Mouse (Mus musculus): Measurements from ENCODE around the gene Ubc.
"Not testable (repeated sequence)": the region's sequence is repeated elsewhere in the genome, so short reads cannot be mapped to it uniquely, and the experiment has no call there.

Gene Ubc

DNA sequence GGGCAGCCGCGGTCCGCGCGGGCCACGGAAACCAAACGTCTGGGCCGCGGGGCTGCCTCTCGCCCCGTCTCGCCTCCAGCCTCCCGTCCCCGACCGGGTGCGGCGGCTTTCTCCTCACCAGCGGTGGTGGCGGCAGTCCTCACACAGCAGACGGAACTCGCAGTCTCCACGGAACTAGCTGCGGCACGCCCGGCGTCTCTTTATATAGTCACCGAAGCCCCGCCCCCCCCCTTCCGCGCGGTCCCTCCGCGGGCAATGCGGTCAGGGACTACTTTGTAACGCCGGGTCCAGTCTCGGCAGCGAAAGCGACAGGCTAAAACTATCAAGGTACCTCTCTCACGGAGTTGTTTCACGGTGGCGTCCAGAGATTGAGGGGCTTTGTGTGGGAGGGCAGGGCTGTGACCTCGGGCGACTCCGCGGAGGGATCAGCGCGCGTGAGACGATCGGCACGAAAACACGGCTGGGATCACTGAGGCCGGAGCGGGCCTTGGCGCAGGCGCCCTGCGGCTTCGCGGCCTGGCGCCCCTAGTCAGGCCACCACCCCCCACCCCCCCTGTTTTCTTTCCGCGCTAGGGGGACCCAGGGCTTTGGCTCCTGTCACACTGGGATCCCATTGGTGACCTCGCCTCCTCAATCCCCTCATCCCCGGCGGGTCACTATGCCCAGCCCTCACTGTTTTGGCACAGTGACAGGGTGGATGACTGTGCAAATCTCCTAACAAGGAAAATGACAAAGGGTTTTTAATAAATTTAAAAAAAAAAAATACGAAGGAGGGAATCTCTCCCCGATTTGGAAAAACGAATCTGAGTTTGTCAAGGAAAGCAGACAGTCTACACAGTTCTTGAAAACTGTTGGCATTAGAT is at the start of gene Ubc:
Gene Ubc, minus strand, starts transcription at position 624 of the 863 bp plus-strand sequence.
- peak; percentile 72 to 89 for DNase-seq (ENCODE audit: low spot score in 2 of 2)

GRCm38 (mm10) chr5:125434347-125434746 is 44.3 kb upstream of the Ubc start:
- not testable (repeated sequence) for DNase-seq (ENCODE audit: low spot score in 2 of 2)

DNA sequence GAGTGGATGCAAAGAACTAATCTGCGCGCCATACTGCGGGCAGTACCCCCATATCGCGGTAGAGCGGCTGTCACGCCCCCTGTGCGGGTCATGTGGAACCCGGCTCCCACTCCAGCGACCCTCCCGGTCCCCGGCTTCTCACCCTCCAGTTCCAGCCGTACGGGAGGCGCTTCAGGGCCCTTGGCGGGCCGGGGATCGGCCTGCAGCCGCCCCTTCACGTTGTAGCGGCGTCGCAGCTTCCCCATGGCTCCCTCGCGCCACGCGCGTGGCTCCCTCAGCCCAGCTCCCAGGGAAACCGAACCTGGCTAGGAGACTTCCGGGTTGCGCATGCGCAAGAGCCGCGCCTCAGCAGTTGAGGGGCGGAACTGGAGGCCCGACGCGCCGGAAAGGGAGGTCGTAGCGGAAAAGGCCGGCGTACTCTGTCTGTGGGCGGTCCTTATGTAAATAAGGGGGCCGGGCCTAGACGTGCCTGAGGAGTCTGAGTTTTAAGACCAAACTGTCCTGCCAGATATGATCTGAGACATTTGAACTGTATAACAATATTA is 43.9 kb upstream of the Ubc start, which contains the start of gene Dhx37:
Gene Dhx37, minus strand, starts transcription at position 329 of the 545 bp plus-strand sequence.
- DNase-seq (ENCODE audit: low spot score in 2 of 2), result peak; percentile 82 to 92

DNA sequence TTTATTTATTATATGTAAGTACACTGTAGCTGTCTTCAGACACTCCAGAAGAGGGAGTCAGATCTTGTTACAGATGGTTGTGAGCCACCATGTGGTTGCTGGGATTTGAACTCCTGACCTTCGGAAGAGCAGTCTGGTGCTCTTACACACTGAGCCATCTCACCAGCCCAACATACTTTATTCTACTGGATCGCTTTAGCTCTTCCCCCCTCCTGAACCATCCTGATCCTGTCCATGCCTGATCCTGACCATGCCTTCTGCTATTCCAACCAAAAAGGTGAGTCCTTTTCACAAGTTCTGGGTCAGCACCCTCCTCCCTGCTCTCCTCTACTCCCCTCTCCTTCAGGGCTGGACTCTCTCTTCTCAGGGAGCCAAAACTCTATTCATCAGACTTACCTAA is 42.3 kb upstream of the Ubc start:
- not testable (repeated sequence) for DNase-seq (ENCODE audit: low spot score in 2 of 2)

DNA sequence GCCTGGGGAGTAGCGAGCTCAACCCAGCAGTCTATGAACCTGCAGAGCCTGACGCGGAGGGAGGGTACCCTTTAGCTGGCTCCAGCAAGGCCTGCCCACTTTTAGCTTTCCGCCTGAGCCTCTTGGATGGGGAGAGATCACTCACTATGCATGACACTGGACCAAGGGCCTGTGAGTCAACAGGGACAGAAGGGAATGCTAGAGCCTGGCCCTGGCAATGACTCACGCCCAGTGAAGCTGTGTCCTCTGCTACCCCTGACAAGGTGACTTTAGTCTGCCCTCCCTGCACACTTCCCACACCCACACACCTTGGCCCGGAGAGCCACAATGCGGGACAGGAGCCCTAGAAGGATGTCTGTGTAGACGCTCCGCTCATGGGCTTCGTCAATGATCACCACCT is 36.3 kb upstream of the Ubc start:
- no peak for DNase-seq (ENCODE audit: low spot score in 2 of 2)

GRCm38 (mm10) chr5:125425698-125426276 is 35.8 kb upstream of the Ubc start:
- no peak for DNase-seq (ENCODE audit: low spot score in 2 of 2)

GRCm38 (mm10) chr5:125419124-125419523 is 29.1 kb upstream of the Ubc start:
- no peak for DNase-seq (ENCODE audit: low spot score in 2 of 2)

DNA sequence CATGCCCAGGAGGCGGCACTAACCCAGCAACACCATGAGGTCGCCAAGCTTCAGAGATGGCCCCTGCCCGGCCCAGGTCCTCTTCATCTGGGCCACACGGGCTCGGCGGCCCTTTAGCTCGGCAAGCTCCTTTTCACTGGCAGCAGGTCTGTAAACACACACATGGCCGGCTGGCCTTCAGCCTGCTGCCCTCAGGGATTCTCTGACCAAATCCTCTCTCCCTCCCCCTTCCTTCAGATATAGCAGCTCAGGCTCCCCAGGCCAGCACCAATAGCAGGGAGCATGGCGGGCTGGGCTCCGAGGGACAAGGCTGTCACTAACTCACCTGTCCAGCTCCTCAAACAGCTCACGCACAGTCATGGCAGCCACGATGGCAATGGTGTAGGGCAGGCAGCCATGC is 28.6 kb upstream of the Ubc start:
- DNase-seq (ENCODE audit: low spot score in 2 of 2), result no peak

DNA sequence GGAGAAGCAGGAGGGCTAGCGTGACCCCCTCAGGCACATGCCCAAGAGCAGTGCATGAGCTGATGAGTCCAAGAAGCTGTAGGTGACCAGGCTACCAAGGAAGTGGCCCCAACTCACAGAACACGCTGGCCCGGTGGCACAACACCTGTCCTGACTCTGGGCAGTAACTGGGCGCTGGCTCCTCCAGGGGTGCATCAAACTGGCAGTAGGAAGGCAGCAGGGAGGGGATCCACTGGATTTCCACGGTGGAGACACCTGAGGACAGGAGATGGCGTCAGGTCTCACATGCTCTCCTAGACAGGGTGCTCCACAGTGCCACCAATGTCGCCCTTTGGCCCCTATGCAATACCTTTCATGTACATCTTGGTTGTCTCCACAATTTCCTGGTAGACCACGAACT is 26.2 kb upstream of the Ubc start:
- DNase-seq (ENCODE audit: low spot score in 2 of 2), result no peak

DNA sequence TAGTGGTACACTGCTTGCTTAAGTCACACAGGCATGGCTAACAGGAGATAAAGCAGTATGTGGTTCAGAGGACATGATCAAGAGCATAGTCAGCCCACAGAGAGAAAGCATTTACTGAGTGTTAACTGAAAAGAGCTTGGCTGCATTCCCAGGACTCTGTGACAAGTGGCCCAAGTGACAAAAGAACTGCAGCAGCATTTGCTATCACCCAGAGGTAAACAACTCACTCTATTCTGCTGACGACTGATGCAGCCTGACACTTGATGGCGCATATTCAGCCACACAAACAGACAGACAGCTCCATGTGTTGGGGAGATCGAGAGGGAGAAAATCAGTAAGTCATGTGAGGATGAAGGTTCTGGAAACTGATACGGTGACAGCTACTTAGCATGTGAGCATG is 23.8 kb upstream of the Ubc start:
- DNase-seq (ENCODE audit: low spot score in 2 of 2), result no peak

- DNase-seq (ENCODE audit: low spot score in 2 of 2), result not testable (repeated sequence)
Measured at GRCm38 (mm10) chr5:125412536-125412935, 22.5 kb upstream of the Ubc start.

GRCm38 (mm10) chr5:125411972-125412530 is 22.0 kb upstream of the Ubc start:
- DNase-seq (ENCODE audit: low spot score in 2 of 2), result peak; percentile 65 to 85

GRCm38 (mm10) chr5:125409348-125410090 is 19.5 kb upstream of the Ubc start:
- peak in 1 of 2 experiments; percentile 34 for DNase-seq (ENCODE audit: low spot score in 2 of 2)

DNA sequence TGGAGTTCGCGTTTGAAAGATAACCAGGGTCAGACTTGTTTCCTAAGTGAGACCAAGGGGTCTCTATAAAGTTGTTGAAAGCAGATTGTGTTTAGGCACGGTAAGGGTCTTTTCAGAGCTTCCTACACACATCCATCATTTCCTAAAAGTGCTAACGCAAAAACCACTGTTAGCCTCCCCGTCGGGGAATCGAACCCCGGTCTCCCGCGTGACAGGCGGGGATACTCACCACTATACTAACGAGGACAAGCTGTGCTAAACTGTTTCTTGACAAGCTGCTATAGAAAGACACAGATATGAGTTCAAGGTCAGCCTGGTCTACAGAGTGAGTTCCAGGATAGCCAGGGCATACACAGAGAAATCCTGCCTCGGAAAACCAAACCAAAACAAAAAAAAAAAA is 18.8 kb upstream of the Ubc start:
- DNase-seq (ENCODE audit: low spot score in 2 of 2), result peak; percentile 78 to 81

DNA sequence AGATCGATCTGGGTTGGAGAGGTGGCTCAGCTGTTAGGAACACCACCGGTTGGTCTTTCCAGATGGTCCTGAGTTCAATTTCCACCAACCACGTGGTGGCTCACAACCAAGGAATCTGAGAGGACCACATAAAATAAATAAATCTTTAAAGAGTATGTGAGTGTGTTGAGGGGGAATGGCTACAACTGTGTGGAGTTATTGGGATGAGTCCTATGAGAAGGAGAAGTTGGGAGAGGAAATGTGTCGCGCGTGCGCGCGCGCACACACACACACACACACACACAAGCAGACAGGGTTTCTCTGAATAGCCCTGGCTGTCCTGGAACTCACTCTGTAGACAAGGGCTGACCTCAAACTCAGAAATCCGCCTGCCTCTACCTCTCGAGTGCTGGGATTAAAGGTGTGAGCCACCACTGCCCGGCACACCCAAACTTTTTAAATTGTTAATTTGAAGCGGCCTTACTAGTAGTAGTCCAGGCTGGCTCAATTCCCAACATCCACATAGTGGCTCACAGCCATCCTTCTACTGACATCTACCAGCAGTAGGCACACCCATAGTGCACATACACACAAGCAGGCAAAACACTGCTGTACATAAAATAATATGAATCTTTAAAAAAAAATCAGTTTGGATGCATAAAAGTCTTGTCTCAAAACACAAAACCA is 18.0 kb upstream of the Ubc start:
- DNase-seq (ENCODE audit: low spot score in 2 of 2), result no peak

DNA sequence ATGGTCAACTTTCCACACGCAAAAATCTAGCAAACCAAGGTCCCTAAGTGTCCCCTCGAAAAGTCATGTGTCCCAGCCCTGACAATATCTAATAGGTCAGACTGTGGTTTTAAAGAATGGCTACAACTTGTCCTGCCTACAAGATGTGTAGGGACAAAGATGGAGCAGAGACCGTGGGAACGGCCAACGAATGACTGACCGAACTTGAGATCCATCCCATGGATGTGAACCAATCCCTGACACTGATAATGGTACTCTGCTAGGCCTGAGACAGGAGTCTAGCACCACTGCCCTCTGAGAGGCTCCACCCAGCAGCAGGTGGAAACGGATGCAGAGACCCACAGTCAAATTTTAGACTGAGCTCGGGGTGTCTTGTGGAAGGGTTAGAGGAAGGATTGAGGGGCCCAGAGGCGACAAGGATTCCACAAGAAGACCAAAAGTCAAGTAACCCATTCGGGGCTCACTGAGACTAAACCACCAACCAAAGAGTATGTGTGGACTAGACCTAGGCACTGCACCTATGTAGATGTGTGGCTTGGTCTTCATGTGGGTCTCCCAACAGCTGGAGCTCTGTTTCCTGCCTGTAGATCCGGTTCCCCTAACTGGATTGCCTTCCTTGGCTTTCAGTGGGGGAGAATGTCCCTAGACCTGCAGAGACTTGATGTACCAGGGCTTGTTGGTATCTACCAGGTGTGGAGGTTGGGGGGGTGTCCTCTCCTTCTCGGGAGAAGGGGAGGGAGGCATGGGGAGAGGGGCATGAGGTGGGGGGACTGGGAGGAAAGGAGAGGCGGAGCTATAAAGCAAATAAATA is 17.2 kb upstream of the Ubc start:
- DNase-seq (ENCODE audit: low spot score in 2 of 2), result no peak

- peak in 1 of 2 experiments; percentile 56 for DNase-seq (ENCODE audit: low spot score in 2 of 2)
Measured at GRCm38 (mm10) chr5:125406322-125407016, 16.5 kb upstream of the Ubc start.

DNA sequence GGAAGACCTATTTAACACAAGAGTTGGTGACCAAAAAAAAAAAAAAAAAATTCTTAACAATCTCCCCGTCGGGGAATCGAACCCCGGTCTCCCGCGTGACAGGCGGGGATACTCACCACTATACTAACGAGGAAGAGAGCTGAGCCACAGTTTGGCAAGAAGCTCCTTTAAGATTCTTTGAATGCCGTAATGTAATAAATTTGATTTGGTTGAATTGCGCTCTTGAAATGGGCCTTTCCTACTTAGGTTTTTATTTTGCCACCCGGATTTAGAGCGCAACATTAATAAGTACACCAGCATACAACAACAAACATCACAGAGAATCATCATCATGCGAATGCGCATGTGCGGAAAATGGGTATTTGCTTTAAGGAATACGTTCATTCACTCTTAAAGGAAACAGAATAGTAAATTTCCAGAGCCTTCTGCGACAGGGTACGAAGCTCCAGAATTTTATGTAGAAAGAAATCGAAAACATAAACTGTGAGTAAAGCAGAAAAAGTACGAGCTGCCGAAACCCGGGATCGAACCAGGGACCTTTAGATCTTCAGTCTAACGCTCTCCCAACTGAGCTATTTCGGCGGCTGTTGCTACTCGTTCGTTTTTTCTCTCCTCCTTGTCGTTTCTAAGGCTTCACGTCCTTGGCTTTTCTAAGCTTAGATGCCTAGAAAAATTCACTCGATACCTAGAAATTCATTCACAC is 15.7 kb upstream of the Ubc start:
- DNase-seq (ENCODE audit: low spot score in 2 of 2), result peak; percentile 74 to 93

- DNase-seq (ENCODE audit: low spot score in 2 of 2), result peak in 1 of 2 experiments; percentile 46
Measured at GRCm38 (mm10) chr5:125404903-125405545, 15.0 kb upstream of the Ubc start.
